Mouse (Mus musculus) urinary bladder, postnatal 10 days (tissue): ENCODE results near the gene Fyn.

Source experiments
- DNase-seq: peaks from one replicate; pipeline ENCODE4 v3.0.0; 2022; ENCODE audit warnings: low spot score

The Fyn gene

DNA sequence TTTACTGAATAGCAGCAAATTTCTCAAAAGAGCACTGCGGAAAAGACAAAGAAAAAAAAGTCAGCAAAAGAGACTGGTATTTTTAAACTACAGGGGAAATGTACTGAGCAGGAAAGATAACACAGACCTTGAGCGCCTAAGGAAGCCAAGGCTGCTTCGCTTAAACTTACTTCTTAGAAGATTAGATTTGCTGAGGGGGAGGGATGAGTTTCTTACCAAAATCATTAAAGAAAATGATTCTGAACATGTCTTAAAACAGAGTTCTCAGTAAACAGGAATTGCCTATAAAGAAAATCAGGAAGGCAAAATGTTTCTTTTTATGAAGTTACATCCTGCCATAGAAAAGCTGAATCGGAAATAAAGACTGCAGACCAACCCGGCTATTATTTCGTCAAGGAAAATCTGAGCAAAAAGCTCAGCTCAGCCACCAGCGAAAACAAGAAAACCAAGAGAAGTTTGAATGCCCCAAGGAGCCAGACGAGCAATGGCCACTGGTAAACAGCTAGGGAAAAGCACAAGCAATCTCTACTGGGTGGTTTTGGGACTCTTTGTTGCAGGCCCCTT is at the start of gene Fyn:
Gene Fyn (plus strand): TSS at position 284 of the 564 bp plus-strand sequence.
- no peak for DNase-seq

DNA sequence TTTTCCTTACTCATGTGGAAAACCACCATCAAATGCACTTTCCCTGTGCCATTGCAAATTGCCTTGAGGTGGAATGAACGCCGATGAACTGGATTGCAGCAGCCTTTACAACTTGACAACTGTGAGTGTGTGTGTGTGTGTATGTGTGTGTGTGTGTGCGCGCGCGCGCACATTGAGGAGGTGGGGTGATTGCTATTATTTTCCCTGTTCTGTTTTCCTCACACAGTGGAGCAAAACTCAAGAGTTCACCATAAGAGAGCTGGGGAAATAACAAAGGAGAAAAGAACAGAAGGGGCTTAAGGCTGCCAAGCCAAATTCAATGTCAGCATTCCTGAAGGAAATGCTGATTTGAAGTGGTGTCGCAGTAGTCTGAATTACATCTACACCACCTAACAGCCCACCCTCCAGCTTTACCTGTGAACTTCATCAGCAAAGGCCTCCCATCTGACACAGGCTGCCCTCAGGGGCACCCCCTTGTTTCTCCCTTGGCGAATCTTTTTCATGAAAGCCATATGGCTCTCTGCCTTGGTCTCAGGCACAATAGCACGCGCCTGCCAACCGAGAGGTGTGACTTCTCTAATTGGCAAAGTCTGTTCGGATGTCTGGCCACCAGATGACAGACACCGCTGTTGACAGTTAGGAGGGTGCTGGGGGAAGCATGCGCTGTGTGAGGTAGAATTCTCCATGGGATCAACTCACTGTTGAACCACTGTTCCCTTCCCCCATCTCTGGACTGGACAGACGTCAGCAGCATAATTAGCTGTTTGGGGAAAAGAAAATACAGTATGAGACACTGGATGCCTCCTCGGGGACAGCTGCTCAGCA is 47.6 kb upstream of the Fyn start:
- no peak for DNase-seq

DNA sequence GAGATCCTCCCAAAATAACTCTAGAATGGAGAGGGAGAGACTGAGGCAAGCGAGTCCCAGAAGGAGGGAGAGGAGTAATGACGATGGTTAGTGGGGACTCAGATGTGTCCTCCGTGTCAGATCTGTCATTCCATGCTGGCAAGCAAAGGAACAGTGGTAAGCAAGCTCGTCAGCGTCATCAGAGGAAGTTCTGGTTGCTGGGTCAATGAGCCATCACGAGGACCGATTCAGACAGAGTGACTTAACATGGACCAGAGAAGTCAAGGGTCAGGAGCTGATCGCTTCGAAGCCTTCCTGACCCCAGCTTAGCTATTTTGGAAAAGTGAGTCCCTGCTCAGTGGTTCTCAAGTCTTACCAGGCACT is 47.1 kb upstream of the Fyn start:
- no peak for DNase-seq

DNA sequence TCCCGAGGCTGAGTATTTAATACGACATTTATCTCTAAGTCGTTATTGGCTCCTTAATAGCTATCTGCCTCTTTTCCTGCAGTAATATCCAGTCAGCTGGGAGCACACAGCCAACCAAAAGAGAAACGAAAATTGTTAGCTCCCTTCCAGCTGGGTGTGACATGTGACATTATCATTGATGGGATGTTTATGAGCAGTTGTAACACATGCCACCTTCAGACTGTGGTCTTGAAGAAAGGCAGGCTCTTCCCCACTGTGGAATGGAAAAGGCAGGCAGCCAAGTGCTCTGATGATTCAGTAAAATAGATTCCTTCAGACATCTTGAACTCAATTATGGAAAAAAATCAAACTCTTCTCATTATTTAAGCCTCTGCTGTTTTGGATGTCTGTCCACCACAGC is 46.5 kb upstream of the Fyn start:
- no peak for DNase-seq

DNA sequence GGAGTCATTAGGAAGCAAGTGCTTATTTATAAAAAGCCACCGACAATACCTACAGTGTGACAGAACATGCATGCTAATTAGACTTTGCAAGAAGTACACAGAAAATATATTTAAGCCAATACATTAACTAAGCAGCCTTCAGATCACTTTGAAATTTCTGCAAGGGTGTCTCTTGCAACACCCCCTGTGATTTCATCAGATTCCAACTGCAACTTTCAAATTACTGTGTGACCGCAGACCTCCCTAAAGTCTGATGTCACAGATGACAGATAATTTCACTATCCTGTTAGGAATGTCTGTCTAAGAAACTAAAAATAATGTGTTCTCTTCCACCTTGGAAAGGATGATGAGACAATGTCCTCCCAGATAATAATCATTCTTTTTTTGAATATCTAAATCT is 44.4 kb upstream of the Fyn start:
- DNase-seq, result no peak

DNA sequence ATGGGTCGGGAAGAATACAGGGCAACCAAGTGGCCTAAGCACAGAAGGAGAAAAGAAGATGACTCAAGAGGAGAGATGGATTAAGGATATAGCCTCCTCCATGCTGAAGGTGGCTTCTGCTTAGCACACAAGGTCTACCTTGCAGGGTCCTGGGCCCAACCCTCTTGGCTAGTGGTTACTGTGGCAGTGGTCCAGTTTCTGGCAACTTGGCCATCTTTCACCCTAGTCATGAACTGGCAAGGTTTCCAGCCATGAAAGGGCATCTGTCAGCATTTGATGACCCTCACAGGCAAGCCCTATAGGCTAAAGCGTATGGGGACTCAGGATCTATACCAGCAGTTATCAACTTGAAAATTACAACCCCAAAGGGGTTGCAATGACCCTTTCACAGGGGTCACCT is 40.0 kb upstream of the Fyn start:
- no peak for DNase-seq

DNA sequence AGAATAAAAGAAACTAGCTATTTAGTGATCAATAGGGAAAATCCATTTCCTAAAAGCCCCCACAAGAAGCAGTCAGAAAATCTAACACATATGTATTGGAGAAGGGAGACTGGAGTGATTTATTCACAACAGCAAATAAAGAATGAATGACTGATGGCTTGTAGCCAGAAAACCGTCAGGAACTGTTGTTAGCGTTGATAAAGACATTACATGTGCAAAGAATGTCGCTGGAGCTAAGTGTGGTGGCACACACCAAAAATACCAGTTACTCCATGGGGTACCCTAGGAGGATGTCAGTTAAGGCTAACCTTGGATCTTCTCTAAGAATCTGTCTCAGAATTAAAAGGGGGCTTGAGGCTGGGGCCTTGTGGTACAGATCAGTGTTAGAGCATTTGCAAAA is 34.3 kb upstream of the Fyn start:
- DNase-seq, result no peak

DNA sequence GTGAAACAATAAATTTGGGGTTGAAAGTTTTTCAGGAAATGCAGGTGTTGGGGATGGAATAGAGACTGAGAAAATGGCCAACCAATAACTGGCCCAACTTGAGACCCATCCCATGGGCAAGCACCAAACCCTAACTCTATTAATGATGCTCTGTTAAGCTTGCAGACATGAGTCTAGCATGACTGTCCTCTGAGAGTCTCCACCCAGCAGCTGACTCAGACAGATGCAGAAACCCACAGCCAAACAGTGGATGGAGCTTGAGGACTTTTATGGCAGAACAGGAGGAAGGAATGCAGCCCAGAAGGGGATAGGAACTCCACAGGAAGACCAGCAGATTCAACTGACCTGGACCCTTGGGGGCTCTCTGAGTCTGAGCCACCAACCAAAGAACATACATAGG is 32.8 kb upstream of the Fyn start:
- DNase-seq, result no peak

DNA sequence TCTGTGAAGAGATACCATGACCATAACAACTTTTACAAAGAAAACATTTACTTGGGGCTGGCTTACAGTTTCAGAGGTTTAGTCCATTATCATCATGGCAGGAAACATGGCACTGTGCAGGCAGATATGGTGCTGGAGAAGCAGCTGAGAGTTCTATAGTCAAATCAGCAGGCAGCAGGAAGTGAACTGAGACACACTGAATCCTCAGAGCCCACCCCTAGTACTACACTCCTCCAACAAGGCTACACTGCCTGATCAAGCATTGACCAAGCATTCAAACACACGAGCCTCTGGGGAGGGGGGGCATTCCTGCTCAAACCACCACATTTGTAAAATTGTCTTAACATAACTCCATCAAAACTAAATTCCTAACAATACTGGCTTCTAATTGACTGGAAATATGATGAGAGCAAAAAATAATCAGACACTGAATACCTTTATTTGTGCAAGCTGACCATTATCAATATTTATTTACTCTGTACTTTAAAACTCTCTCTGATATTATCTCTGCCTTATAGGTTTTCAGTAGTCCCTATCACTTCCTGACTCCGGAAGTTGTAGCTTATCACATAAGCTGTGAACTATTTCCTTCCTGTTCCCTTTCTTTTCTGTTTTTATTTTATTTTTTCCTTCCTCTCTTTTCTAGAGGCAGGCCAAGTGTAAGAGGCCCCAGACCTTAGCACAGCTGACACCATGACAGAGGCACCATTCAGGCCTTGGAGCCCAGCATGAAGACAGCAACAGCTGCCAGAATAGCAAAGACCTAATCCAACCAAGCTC is 29.3 kb upstream of the Fyn start:
- no peak for DNase-seq

DNA sequence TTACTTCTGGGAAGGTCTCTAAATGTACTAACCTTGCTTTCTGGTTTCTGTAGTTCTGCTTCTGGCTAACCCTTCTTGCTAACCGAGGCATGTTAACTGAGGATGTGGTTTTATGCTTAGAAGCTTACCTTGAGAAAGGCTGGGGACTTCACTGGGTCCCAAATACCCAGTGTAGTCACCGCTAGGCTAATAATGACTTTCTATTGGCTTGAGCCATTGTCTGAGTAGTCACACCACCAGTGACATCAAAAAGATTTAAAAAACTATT is 28.8 kb upstream of the Fyn start:
- DNase-seq, result no peak

DNA sequence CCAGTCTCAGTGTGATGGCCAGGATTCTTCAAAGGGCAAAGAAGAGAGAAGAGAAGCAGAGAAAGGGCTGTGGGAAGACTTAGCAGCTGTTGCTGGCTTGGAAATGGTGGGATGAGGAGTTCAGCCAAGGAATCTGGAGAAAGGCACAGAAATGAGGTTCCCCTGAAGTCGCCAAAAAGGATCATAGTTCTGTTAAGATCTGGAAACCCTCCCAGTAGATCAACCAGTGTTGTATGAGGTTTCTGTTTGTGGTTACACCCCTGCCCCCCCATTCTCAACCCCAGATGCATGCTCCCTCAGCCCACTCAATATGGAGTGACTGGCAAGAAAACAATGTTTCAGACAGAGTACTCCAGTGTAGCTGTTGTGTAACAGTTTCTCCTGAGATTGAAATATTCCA is 25.1 kb upstream of the Fyn start:
- no peak for DNase-seq

DNA sequence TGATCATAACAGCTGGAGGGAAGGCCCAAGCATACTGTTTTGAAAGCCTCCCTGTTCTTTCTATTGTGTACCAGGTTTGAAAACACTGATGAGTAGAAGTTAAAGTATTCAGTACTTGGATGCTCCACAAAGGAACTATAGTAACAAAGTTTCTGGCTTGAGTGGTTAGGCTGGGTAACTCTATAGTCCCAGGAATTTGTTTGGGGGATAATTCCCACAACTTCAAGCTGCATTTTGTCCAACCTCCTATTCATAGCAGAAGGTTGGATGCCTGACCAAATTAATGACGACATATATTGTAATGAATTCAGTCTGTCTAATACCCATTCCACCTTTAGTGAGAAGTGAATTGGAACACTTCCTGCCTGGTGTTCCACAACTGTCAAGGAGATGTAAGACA is 22.7 kb upstream of the Fyn start:
- DNase-seq, result no peak

DNA sequence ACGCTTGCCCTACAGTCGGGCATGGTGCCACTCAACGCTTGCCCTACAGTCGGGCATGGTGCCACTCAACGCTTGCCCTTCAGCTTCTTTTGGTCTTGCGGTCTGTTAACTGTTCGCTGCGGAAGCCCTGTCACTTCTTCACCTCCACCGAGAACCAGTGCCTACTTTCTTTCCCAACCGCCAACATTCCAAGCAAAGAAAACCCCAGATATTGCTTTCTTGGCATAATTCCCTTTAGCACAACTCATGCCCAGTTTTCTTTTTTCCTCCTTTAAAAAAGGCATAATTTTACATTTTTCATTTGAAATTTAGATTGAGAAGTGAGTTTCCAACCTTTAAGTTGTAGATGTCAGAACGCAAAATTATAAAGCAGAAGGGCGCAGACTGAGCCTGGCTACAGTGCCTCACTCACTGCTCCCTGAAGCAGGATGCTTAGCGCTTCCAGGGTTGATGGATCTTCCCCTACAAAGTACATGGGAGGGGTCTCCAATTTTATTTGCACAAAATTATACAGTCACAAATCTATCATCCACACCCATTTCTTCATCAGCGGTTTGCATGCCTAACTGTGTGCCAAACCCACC is 18.8 kb upstream of the Fyn start:
- no peak for DNase-seq

DNA sequence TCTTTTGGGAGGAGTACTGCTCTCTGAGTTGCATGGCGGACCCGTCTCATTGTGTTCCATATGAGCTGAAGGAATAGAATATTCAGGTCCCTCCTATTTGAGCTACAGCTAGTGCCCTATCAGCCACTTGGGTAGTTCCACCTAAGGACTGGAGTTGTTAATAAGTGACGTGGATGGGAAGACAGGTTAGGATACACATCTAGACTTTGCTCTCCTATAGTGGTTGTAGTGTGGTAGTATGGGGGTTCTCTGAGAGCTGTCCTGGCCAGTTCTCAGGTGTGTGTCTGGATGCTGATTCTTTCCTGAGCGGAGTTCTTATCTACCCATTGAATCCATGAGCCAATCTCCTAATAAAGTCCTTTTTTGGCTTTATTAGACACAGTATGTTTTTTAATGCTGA is 4.5 kb upstream of the Fyn start:
- DNase-seq, result no peak

DNA sequence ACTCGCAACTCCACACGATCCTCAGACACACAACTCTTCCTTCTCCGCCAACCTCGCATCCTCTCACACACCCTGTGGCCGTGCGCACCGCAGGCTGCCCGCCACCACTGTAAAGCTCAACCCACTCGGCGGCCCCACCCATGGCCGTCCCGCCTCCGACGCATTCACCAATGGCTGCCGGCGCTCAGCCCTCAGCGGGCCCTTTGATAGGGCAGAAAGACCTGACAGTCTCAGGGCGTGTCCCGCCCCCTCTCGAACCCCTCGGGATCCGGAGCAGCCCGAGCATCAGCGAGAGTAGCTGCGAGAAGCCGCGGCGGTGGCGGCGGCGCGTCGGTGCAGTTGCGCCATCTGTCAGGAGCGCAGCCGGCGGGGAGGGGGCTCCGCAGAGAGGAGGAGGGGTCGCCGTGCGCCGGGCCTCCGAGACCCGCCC is 862 bp downstream of the Fyn start:
- peak; percentile 58 for DNase-seq

DNA sequence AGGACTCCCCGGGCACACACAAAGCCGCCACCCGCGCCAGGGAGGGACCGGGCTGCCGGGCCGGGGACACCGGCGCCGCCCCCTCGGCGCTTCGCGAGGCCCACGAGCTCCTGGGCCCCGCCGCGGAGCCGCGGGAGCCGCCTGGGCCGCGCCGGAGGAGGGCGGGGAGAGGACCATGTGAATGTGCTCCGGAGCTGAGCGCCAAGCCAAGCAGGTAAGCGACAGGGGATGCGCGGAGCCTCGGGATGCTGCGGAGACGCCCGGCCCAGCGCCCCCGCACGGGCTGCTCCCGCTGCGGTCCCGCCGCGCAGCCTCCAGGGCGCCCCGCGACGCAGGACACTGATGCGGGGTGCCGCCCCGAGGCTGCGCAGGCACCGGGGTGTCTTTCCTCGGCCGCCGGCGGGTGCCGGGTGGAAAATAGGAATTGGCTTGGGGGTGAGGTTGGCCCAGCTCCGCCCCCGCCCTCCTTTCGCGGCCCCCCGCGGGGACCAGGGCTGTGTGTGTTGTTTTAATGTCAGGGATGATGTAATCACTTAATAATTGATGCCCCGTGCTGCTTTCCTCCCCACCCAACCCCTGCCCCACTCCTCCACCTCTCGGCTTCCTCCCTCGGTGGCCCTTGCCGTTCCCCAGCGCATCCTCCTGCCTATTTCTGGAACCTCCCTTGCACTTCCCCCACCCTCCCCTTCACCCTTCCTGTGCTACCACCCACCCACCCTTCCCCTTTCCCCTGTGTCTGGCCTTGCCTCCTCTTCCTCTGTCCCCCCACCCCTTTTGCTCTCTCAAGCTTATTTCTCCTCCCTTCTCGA is 1.5 kb downstream of the Fyn start:
- DNase-seq, result no peak

DNA sequence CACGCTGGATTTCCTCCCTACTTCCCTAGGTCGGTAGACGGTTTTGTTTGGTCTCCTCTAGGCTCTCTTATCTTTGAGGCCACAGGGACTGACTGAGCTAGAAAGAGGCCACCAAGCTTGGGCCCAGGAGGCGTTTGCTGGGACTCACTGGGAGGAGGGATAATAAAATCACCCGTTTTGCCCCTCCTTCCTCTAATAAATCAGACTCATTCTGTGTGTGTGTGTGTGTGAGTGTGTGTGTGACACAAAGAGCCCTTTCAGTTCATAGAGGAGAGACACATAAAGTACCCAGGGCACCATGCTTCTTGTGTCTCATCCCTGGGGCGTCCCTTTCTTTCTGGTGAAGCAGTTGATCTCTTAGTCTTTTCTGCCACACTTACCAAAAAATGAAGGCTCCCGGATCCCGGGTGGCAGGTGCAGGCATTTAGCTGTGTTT is 2.1 kb downstream of the Fyn start:
- DNase-seq, result no peak

DNA sequence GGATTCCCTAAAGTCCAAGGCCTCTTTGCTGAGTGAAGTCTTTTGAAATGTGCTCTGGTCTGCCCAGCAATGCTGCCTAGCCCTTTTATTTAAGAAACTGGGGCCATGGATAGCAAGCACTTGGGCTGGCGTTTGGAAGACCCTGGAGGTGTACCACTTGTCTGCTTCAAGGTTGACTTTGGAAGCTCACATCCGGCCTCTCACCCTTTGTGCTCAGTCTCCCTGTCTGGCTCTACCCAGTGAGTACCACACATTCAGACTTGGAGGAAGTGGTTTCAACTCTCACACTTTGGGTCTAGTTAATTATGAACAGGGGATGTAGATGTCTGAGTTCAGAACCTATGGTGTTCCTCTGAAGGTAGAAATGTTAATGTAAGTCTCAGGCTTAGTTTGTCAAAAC is 2.8 kb downstream of the Fyn start:
- DNase-seq, result no peak

DNA sequence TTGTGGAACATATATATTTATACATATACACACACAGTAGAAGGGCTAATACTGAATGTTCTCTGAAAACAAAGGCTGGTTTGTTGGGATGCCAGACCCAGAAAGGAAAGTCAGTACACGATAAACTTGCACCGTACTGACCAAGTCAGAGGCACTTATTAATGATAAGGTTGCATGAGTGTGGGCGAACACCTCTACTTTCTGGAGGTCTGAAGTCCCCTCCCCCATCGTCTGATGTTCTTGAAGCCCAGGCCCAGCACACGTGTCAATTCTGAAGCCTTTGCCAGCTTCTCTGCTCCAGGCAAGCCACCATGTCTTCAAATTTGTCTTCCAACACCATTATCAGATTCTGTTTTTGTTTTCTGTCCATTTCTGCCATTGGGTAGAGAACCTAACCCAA is 3.3 kb downstream of the Fyn start:
- DNase-seq, result no peak

DNA sequence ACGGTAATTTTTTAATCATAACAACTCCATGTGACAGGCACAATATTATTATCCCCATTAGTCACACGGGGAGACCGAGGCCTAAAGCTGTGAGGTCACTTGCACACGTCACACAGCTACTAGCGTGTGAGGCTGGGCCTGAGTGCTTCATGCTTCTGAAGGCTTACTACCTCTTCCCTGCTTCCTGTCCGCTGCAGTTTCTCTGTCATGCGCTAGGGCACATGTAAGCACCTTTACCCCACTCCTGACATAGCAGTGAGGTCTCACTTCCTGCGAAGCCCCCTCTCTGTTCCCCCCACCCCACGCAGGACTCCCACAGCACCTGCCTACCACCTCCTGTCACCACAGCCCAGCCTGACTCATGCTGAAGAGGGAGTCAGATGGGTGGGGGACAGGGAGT is 8.0 kb downstream of the Fyn start:
- no peak for DNase-seq

DNA sequence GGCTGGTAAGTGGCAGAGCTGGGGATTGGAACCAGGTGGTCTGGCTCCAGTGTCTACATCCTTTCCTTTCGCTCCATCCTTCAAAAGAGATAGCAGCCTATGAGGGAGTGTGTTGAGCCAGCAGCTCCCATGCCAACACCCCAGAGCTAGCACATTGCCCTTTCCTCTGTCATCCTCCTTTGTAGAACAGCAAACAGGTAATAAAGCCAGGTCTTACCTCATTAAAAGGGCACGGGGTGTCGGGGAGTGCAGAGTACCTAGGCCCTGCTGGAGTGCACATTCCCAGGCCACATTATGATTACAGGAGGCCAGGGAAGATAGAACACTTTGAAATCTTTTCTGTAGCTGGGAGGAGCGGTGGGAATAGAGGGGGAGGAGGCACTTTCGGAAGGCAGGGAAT is 8.6 kb downstream of the Fyn start:
- DNase-seq, result no peak

DNA sequence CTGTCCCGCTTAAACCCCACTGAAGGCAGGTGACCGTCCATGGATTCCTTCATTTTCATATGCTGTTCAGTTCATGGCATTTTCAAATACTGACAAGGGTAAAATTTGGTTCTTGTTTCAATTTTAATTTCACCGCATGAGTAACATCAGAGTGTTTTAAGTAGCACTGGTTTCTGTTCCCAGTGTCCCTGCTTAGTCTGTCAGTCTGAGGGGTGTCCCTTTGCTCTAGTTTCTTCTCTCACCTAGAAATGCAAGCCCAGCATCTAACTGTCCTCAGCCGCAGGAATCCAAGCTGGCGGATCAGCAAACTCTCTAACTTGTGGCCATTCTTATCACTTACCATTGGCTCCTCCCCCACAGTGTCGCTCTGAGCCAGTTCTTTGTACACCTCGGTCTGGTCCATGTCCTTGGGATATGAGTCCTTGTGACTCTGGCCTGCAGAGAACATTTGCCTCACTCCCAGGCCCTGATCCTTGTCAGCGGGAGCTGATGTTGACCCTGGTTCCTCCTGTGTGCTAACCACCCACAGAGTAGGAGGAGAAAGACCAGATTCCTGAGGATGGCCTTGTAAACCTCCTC is 9.5 kb downstream of the Fyn start:
- DNase-seq, result no peak
